Mouse (Mus musculus) hindbrain, embryonic 16.5 days (tissue): ENCODE measurements around the gene Zfp423. TPM values are rescaled to one million over a fixed set of nuclear protein-coding genes. Genes with fewer than 3 reads are reported as not detected.
"Not testable (repeated sequence)": the region's sequence is repeated elsewhere in the genome, so short reads cannot be mapped to it uniquely, and the experiment has no call there.

Source experiments
- ATAC-seq: fragments of 200-750 bp; cut with Nextera tagmentation; 2 replicates; pipeline ENCODE4 v1.8.0; 2017; ENCODE audit warnings: moderate TSS enrichment, moderate library complexity
- H3K27ac ChIP-seq: fragments of 300-500 bp; sonication (generic); 2 replicates; pipeline ENCODE4 v1.5.1; 2014; ENCODE audit warnings: low read depth, mild to moderate bottlenecking, control low read depth, low read length, moderate library complexity
- H3K27me3 ChIP-seq: fragments of 300-500 bp; sonication (generic); replicated peaks from 2 replicates; pipeline ENCODE4 v1.6.1; 2014; ENCODE audit warnings: low read length; ENCODE audit not compliant: control insufficient read depth, insufficient read depth
- H3K36me3 ChIP-seq: fragments of 300-500 bp; sonication (generic); 2 replicates; pipeline ENCODE4 v1.6.1; 2014; ENCODE audit warnings: mild to moderate bottlenecking, low read length, moderate library complexity, mixed read lengths; ENCODE audit not compliant: control insufficient read depth, insufficient read depth
- H3K4me1 ChIP-seq: fragments of 300-500 bp; sonication (generic); 2 replicates; pipeline ENCODE4 v1.6.1; 2014; ENCODE audit warnings: low read depth, low read length; ENCODE audit not compliant: control insufficient read depth, insufficient read depth
- H3K4me2 ChIP-seq: fragments of 300-500 bp; sonication (generic); 2 replicates; pipeline ENCODE4 v1.6.1; 2014; ENCODE audit warnings: mild to moderate bottlenecking, low read length, control low read depth, moderate library complexity
- H3K4me3 ChIP-seq: fragments of 300-500 bp; sonication (generic); 2 replicates; pipeline ENCODE4 v1.5.1; 2014; ENCODE audit warnings: mild to moderate bottlenecking, low read length, control low read depth, moderate library complexity
- H3K9ac ChIP-seq: fragments of 300-500 bp; sonication (generic); 2 replicates; pipeline ENCODE4 v1.6.1; 2014; ENCODE audit warnings: low read depth, mild to moderate bottlenecking, control low read depth, low read length, moderate library complexity
- H3K9me3 ChIP-seq: fragments of 300-500 bp; sonication (generic); 2 replicates; pipeline ENCODE4 v1.6.1; 2014; ENCODE audit warnings: mild to moderate bottlenecking, low read length, moderate library complexity; ENCODE audit not compliant: control insufficient read depth
- WGBS: fragments of 180-500 bp; shearing (Covaris S2); extraction: QIAGEN DNeasy Blood & Tissue Kit; methylation state at CpG from one replicate; pipeline ENCODE4 v1.1.7; 2014; 5-methylcytosine and 5-hydroxymethylcytosine counted together
- polyA plus RNA-seq: library from polyadenylated mRNA; unstranded; fragments of >200 nt; fragmentation: Nextera tagmentation; extraction: Ambion mirVana; gene quantifications from 2 replicates; pipeline ENCODE4 v1.2.1, GENCODE M21; 2015

Gene Zfp423
- polyA plus RNA-seq, 1 experiment from 2014 or later, result 21.6 TPM

DNA sequence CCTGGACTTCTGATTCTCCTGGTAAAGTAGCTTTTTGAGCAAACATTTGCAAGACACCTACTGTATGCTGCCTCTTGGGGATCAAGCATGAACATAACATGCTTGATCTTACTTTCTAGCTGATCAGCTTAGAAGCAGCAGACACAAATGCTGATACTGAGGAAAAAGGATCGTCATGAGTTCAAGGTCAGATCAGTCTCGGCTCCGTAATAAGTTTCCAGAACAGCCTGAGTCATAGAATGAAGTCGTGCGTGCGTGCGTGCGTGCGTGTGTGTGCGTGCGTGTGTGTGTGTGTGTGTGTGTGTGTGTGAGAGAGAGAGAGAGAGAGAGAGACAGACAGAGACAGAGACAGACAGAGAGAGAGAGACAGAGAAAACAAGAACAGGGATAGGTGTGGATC is 117.3 kb downstream of the Zfp423 start:
- peaks cover 11% of the 10 kb centered on the region for H3K4me1 ChIP-seq
- not testable (repeated sequence) for H3K4me3 ChIP-seq, H3K9ac ChIP-seq, H3K27me3 ChIP-seq, H3K36me3 ChIP-seq, H3K4me2 ChIP-seq, H3K9me3 ChIP-seq, ATAC-seq, H3K27ac ChIP-seq
- WGBS, result 86% methylated on average over 11 of the region's 11 CpGs

DNA sequence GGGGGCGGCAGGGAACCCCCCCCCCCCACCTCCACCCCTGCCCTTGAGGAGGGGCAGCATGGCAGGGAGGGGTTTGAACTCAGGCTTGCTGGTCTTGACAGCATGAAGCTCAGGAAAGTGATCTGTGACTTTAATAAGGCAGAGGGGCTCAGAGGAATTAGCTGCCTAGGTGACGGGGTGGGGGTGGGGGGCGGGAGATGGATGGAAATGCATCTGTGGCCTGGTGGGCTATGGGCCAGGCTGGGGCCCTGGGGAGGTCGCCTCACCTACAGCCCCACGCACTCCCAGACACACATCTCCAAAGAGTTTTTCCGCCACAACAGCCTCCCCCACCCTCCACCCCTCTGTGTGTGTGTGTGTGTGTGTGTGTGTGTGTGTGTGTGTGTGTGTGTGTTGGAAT is 122.1 kb downstream of the Zfp423 start:
- Histone ChIP-seq H3K4me2 (peak overlapping the region; percentile 39), H3K9ac (peak overlapping the region; percentile 45), H3K27me3 (no peaks in the 10 kb centered on the region), H3K9me3 (no peaks in the 10 kb centered on the region), H3K4me1 (peaks cover 59% of the 10 kb centered on the region), H3K27ac (peak overlapping the region; percentile 81), H3K4me3 (no peak overlapping the region), H3K36me3 (no peaks in the 10 kb centered on the region)
- WGBS, result 16% methylated on average over 6 of the region's 6 CpGs
- ATAC-seq, result no peak; the same call in 1 of the 2 replicates

DNA sequence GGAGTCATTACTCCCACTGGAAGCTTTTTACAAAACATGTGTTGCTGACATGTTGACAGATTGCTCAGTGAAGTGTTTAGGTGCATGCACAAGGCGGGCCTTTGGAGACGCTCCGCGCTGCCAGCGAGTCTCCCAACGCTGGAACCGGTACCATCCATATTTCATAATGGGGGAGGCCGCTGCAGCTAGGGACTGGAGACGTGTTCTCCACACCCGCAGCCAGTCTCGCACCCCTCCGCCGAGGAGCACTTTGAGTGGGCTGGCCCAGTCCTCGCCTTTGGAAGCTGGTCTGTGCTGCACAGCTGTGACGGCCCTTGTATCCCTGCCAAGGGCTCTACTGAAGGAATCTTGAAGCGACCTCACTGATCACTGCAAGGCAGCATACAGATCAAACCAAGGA is 122.5 kb downstream of the Zfp423 start:
- WGBS, result 7% methylated on average over 16 of the region's 16 CpGs
- H3K36me3 ChIP-seq, result no peaks in the 10 kb centered on the region
- ATAC-seq, result peak; percentile 90
- H3K27me3 ChIP-seq, result no peaks in the 10 kb centered on the region
- peak overlapping the region; percentile 45 for H3K9ac ChIP-seq
- no peak overlapping the region for H3K4me3 ChIP-seq
- peak overlapping the region; percentile 81 for H3K27ac ChIP-seq
- no peaks in the 10 kb centered on the region for H3K9me3 ChIP-seq
- H3K4me2 ChIP-seq, result peak overlapping the region; percentile 39
- H3K4me1 ChIP-seq, result peaks cover 61% of the 10 kb centered on the region

DNA sequence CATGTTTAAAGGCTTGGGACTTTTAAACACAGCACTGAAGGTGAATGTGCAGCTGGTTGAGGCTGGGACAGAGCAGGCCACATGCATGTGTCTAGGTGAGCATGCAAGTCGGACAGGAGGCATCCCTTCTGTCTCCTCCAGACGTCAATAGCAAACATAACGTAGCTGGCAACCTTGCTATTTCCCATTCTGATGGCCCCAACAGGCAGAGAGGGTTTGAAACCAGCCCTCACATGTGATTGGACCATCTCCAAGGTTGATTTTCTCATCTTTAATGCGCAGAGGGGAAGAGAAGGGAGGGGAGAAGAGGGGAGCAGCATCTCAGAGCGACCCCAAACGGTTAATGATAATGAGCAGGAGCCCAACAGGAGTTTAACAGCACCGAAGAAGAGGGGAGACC is 123.5 kb downstream of the Zfp423 start:
- H3K9ac ChIP-seq, result peak overlapping the region; percentile 31; the same call in 1 of the 2 replicates
- H3K36me3 ChIP-seq, result no peaks in the 10 kb centered on the region
- H3K27ac ChIP-seq, result peak overlapping the region; percentile 79
- no peak overlapping the region; the same call in 1 of the 2 replicates for H3K4me2 ChIP-seq
- no peaks in the 10 kb centered on the region for H3K27me3 ChIP-seq
- peaks cover 70% of the 10 kb centered on the region for H3K4me1 ChIP-seq
- no peak overlapping the region for H3K4me3 ChIP-seq
- no peak for ATAC-seq
- no peaks in the 10 kb centered on the region for H3K9me3 ChIP-seq
- 6% methylated on average over 7 of the region's 7 CpGs for WGBS

DNA sequence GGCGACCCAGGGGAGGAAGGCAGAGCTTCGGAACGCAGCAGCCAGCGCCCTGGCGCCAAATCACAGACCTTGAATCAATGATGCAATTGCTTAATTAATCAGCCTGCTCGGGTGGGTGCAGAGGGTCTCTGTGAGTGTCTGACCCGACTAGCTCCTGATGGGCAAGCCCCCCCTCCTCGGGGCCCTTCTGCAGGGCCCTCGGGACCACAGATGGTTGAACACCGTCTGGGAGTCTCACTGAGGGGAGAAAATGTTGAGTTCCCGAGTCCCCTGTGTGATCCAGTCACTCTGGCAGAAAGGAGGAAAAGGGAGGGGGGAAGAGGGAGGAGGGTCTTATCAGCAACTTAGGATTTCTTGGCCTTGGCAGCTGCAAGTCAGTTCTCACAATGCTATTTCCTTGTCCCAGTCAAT is 124.0 kb downstream of the Zfp423 start:
- Histone ChIP-seq H3K4me3 (no peak overlapping the region), H3K36me3 (no peaks in the 10 kb centered on the region), H3K9me3 (no peaks in the 10 kb centered on the region), H3K4me2 (peak overlapping the region; percentile 28), H3K27me3 (no peaks in the 10 kb centered on the region), H3K9ac (peak overlapping the region; percentile 52), H3K27ac (peak overlapping the region; percentile 79), H3K4me1 (peaks cover 75% of the 10 kb centered on the region)
- ATAC-seq, result no peak
- 3% methylated on average over 11 of the region's 11 CpGs for WGBS

DNA sequence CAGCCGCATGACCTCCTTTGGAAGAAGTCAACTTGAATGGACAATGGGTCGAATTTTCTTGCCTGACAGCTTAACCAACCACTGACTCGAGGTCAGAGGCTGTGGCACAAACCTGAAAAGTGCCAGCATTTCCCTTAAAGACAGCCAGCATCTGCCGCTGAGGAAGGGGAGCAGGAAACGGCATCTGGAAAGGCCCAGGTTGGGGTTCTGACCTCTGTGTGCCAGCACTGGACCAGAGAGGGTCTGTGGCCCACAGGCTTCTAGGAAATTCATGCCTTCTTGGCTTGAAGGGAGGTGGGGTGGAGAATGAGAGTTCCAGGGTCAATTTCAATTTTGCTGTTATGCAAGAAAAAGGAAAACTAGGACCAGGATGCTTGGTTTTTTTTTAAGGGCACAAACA is 124.7 kb downstream of the Zfp423 start:
- no peaks in the 10 kb centered on the region for H3K9me3 ChIP-seq
- H3K27me3 ChIP-seq, result no peaks in the 10 kb centered on the region
- H3K9ac ChIP-seq, result no peak overlapping the region
- ATAC-seq, result no peak
- peak overlapping the region; percentile 79; the same call in 1 of the 2 replicates for H3K27ac ChIP-seq
- no peak overlapping the region for H3K4me3 ChIP-seq
- H3K36me3 ChIP-seq, result no peaks in the 10 kb centered on the region
- H3K4me2 ChIP-seq, result no peak overlapping the region
- 18% methylated on average over 5 of the region's 5 CpGs for WGBS
- H3K4me1 ChIP-seq, result peaks cover 78% of the 10 kb centered on the region

DNA sequence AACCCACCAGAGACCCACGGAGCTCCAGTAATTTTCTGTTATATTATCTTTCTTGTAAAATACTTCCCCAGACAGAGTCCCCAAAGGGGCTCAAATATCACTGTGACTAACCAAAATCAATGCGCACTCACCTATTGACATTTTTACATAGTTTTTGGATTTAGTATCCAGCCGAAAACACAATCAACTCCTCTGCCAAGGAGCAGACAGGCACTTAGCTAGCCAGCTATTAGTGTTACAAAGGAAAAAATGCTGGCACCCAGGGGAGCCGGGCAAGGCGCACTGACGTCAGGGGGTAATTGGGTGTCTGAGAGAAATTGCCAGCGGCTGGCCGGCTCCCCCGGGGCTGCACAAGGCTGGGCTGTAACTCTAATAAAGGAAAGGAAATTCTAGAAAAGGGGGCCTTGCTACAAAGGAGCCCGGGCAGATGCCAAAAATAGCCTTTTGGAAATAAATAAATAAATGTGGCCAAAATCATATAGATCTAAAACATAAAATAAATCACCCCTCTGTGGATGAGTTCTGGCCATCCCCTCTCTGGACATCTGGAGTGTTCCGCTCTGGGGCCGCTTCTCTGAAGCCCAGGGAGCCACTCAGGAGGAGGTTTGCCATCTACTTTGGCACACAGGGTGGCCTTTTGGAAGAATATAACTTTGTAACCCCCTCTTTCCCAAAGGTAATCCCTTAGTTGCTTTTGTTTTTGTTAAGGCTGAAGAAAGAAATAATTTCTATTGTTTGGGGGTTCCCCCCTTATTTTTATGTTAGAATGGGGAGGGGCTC is 125.4 kb downstream of the Zfp423 start:
- peak overlapping the region; percentile 57 for H3K27ac ChIP-seq
- no peak overlapping the region for H3K4me3 ChIP-seq
- H3K27me3 ChIP-seq, result no peaks in the 10 kb centered on the region
- no peaks in the 10 kb centered on the region for H3K36me3 ChIP-seq
- peaks cover 78% of the 10 kb centered on the region for H3K4me1 ChIP-seq
- H3K4me2 ChIP-seq, result no peak overlapping the region
- 23% methylated on average over 12 of the region's 12 CpGs for WGBS
- H3K9ac ChIP-seq, result peak overlapping the region; percentile 23; the same call in 1 of the 2 replicates
- no peaks in the 10 kb centered on the region for H3K9me3 ChIP-seq
- ATAC-seq, result no peak

DNA sequence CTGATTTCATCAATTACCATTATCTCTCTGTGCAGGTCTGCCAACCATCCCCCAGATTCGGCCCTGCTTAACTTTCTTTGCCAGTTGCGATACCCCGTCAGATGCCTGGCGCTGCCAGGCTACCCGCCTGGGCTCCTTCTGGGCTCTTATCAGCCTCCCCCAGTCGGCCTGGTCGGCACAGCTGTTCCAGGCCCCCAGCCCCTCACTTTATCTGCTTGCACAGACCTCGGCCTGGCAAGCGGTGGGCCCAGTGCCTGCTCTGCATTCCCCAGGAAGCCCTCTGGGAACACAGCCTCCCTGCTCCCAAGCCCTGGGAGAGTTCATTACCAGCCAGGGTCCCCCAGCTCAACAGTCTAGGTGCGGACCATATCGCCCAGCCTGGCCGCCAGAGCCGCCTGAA is 126.1 kb downstream of the Zfp423 start:
- Histone ChIP-seq H3K4me1 (peaks cover 78% of the 10 kb centered on the region), H3K4me3 (no peak overlapping the region), H3K27me3 (no peaks in the 10 kb centered on the region), H3K9ac (peak overlapping the region; percentile 53; the same call in 1 of the 2 replicates), H3K27ac (peak overlapping the region; percentile 57), H3K36me3 (no peaks in the 10 kb centered on the region), H3K9me3 (no peaks in the 10 kb centered on the region), H3K4me2 (no peak overlapping the region)
- WGBS, result 23% methylated on average over 13 of the region's 13 CpGs
- ATAC-seq, result no peak

DNA sequence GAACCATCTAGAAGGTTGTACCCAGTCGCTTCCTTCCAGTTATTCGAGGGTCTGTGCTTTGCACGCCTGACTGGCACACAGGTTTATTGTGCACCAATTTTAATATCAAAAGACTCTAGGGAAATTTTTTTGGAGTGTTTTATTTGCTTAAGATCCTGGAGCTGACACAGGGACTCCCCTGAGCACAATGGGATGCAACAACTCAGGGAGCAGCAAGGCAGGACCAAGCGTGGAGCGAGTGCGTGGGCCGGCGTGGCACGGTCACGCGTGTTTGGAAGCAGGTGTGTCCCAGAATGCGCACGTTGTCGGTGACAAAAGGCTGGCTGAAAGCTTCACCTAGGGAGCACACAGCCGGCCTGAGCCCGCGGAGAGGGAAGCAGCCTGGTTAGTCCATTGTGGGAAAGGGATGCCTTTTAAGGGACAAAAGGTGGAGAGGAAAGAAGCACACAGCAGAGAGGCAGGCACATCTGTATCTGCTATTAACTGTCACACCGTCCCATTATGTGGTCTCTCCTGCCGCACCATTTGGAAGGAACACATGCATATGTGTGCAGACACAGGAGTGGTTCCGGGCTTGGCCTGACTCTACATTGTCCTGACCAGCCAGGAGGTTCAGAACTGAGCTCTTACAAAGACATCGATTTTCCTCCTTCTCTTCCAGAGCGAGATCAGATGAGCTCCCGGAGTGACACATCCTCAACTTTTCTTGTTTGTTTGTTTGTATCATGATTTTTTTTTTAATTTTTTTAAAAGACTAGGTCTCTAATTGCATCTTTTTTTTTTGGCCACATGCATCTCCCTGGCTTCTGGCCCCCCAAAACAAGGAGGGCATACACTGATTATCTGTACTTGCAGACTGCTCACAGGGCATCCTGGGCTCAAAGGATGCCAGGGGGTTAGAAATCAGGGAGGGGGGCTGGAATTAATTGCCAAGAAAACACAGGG is 126.7 kb downstream of the Zfp423 start:
- no peaks in the 10 kb centered on the region for H3K27me3 ChIP-seq
- 0 out of 2 replicates have a peak overlapping the region, but pooled peaks have one; percentile 19 for H3K9ac ChIP-seq
- WGBS, result 25% methylated on average over 23 of the region's 23 CpGs
- H3K27ac ChIP-seq, result peak overlapping the region; percentile 57
- H3K36me3 ChIP-seq, result no peaks in the 10 kb centered on the region
- H3K4me3 ChIP-seq, result no peak overlapping the region
- no peak for ATAC-seq
- H3K4me2 ChIP-seq, result no peak overlapping the region
- H3K4me1 ChIP-seq, result peaks cover 72% of the 10 kb centered on the region
- no peaks in the 10 kb centered on the region for H3K9me3 ChIP-seq
